Mouse (Mus musculus) hindbrain, embryonic 16.5 days (tissue): ENCODE data around the gene Lsm14a. TPM values are rescaled to one million over a fixed set of nuclear protein-coding genes. Genes with fewer than 3 reads are reported as not detected.

Experiments used
- polyA plus RNA-seq: library from polyadenylated mRNA; unstranded; fragments of >200 nt; fragmentation: Nextera tagmentation; extraction: Ambion mirVana; gene quantifications from 2 replicates; pipeline ENCODE4 v1.2.1, GENCODE M21; 2015

Lsm14a gene
- polyA plus RNA-seq, 1 experiment from 2014 or later, result 50.6 TPM

Other genes starting within 250 kb of the Lsm14a start
- 145 and 159 TPM in 2 replicates for gene Uba2, start 223.7 kb downstream of the Lsm14a start, polyA plus RNA-seq
- 76.2 and 87.3 TPM in 2 replicates for gene Pdcd2l, start 196.7 kb downstream of the Lsm14a start, polyA plus RNA-seq
- 355 and 401 TPM in 2 replicates for gene Gpi1, start 163.0 kb downstream of the Lsm14a start, polyA plus RNA-seq
- gene Gm6096, start 142.3 kb downstream of the Lsm14a start, polyA plus RNA-seq, result 0.71 TPM in 1 of 2 replicates, not detected in the other
- gene 4931406P16Rik, start 79.8 kb downstream of the Lsm14a start, polyA plus RNA-seq, result 27.4 and 33.8 TPM in 2 replicates